Mouse (Mus musculus) cerebellum, adult 8-10 months (tissue): ENCODE data around the gene C3ar1.

Experiments
- DNase-seq: peaks from one replicate; pipeline ENCODE4 v3.0.0; 2022

The C3ar1 gene

GRCm38 (mm10) chr6:122825923-122826742 is 29.8 kb downstream of the C3ar1 start:
- DNase-seq: peak; percentile 68

GRCm38 (mm10) chr6:122825166-122825565 is 30.8 kb downstream of the C3ar1 start:
- DNase-seq: no peak

DNA sequence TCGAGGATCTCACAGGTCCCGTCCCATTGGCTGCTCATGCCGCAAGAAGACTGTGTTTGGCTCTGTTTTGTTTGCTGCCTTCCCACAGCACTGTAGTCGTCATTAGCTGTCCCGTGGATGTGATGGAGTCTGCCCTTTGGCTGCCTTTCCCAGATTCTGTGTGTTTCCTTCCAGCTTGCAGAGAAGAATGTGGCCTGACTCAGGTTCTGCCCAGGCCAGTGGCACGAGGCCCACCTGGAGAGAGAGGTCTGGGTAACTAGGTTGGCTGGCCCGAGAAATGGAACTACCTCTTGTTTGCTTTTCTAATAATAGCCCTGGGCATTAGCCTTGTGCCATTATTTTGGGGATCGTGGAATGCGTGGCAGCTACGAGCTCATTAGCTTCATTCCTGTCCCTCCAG is 31.9 kb downstream of the C3ar1 start:
- no peak for DNase-seq

DNA sequence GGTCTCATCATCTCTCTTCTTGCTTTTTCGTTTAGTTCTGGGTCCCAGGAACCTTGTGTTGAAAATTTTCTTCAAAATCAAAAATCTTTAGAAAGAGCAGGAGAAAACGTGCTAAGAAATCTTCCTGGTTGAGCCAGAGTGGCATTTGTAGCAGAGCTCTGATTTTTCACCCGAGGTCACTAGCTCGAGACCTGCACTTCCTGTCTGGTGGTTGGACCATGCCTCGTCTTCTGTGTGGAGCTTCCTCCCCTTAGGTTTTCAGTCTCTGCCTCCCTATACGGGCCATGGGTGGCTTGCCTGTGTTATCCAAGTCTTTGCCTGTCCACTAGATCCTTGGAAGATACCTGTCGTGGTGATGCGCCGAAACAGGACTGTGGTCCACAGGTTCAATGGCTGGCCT is 34.1 kb downstream of the C3ar1 start:
- no peak for DNase-seq

GRCm38 (mm10) chr6:122820799-122821650 is 34.9 kb downstream of the C3ar1 start:
- no peak for DNase-seq

- no peak for DNase-seq
Measured at GRCm38 (mm10) chr6:122820071-122820798, 35.7 kb downstream of the C3ar1 start.

DNA sequence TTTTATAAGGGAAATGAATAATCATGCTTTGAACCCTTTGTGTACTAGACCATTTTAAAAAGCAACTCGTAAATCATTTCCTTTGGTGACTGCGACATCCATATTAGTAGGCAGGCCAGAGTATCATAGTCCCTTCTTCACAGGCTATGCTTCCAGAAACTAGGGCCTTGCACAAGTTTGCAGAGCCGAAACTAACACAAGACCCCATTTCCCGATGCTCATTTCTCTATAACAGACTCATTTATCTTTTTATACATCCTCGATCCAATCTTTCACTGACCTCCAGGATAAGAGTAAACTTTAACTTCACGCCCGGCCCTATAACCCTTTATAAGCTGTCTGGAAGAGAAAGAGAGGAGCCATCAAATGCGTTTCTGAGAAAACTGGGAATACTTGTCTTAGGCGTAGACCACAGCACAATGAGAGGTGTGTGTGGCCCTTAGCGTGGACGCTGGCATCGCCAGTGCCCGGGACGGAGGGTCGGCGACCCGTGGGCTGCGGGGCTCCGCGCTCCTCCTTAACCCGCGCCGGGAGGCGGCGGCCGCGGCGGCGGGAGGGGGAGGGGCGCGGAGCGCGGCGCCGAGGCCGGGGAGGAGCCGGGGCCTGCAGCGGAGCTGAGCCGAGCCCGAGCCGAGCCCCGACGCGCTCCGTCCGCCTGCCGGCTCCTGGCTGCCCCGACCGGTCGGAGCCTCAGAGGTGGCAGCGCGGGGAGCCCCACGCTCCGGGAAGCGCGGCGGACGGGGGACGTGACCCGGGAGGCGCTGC is 36.5 kb downstream of the C3ar1 start, which contains the start of gene Foxj2:
Foxj2 (plus strand) TSS at position 609 of the 765 bp plus-strand sequence.
- peak; percentile 69 for DNase-seq

- no peak for DNase-seq
Measured at GRCm38 (mm10) chr6:122813640-122814039, 42.3 kb downstream of the C3ar1 start.

DNA sequence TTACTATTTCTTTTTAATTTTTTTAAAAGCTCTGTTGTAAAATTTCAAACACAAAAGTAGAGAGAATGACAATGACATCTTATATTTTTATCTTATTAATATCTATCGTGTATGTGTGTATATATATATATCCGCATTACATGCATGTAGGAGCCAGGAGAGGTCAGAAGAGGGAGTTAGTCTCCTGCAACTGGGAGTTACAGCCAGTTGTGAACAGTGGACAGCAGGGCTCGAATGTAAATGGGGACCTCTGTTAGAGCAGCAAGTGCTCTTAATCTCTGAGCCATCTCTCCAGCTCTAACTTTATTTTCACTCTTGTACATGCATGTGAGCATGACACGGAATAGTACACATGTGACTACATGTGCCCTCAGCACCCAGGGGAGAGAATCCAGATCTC is 43.2 kb downstream of the C3ar1 start:
- no peak for DNase-seq

- peak; percentile 53 for DNase-seq
Measured at GRCm38 (mm10) chr6:122811771-122812600, 44.0 kb downstream of the C3ar1 start.

GRCm38 (mm10) chr6:122811280-122811652 is 44.7 kb downstream of the C3ar1 start:
- DNase-seq: peak; percentile 94

GRCm38 (mm10) chr6:122810615-122811279 is 45.2 kb downstream of the C3ar1 start:
- DNase-seq: peak; percentile 95

- DNase-seq: no peak
Measured at GRCm38 (mm10) chr6:122810022-122810614, 45.8 kb downstream of the C3ar1 start.

- DNase-seq: peak; percentile 78
Measured at GRCm38 (mm10) chr6:122804418-122804817, 51.5 kb downstream of the C3ar1 start.

GRCm38 (mm10) chr6:122801801-122802514 is 54.0 kb downstream of the C3ar1 start:
- DNase-seq: peak; percentile 59

- peak; percentile 73 for DNase-seq
Measured at GRCm38 (mm10) chr6:122801301-122801800, 54.6 kb downstream of the C3ar1 start, which contains the start of gene Slc2a3. Gene Slc2a3, minus strand, starts transcription at chr6:122801640.

DNA sequence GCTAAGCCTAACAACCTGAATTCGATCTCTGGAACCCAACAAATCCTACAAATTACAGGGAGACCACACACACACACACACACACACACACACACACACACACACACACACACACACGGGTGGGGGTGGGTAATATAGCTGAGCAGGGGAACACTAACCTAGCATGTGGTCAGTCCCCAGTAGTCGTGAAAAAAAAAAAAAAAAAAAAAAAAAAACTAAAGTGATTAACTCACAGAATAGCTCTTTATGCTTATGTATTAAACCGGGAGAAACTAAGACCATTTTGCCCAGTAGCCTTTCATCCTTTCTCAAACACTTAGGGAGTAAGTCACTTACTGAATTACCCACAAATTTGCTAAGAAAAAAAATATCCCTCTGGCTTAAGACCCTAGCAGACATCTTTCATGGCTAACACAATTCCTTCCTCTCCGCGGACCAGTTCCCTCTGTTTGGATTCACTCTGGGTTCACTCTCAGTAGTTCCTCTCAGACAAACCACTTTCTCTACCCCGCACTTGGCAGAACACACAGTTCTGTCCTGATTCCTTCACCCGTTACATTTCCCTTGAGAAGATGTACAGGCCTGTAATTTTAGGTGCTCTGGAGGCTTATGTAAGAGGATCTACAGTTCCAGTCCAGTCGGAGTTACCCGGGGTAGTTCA is 55.2 kb downstream of the C3ar1 start:
- no peak for DNase-seq
